Mouse (Mus musculus) kidney, postnatal 36 days (tissue): Measurements from ENCODE around the gene Enox1.
"Not testable (repeated sequence)": the region's sequence is repeated elsewhere in the genome, so short reads cannot be mapped to it uniquely, and the experiment has no call there.

Experiments
- DNase-seq, 2 experiments: peaks; one replicate each; pipeline ENCODE4 v3.0.0; 2021 to 2022; ENCODE audit warnings: mixed read lengths in 2 of 2

The Enox1 gene

DNA sequence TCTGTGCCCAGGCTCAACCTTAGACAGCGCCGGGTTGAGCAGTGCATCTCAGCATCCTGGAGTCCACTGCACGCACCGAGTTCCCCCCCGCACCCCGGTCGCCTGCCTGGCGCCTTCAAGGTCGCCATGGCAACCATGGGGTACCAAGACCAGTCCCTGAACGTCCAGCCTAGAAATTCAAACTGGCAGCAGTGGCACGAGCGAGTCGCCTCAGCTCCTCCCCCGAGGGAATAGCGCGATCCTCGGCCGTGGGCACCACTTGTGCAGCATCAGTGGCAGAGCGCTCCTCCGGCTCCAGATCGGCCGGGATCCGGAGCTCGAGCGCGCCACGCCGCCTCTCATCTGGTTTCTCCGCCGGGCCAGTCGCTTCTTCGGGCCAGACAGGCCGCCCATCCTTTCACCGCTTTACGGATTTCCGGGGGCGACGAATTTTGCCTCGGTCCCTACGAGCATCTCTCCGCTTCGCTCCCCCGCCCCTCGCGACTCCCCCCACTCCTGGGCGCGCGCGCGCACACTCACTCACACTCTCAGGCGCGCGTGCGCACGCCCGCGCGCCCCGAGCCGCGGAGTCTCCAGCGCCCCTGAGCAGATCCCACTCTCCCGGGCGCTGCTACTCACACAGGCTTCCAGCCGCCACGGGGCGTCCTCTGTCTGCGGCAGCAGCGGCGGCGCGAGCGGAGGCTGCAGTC is at the start of gene Enox1:
Gene Enox1 (plus strand): TSS at position 542 of the 689 bp plus-strand sequence.
- DNase-seq, result peak; percentile 21 to 54

- DNase-seq, result not testable (repeated sequence)
Observed at GRCm38 (mm10) chr14:77110622-77111021, 45.9 kb upstream of the Enox1 start.

DNA sequence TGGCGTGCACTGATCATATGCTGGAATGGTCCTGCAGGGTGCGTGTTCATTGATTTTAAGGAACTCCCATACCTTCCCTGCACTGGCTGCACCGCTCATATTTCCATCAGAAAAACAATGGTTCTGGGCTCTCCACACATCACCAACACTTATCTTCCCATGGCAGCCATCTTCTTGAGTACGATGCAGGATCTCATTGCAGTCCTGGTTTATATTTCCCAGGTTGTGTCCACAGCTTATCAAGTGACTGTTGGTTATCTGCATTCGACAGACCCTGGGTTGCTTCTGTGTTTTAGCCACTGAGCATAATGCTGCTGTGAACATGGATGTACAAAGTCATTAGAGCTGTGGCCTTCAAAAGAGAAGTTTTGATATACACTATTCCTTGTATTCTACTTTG is 26.0 kb upstream of the Enox1 start:
- no peak for DNase-seq

DNA sequence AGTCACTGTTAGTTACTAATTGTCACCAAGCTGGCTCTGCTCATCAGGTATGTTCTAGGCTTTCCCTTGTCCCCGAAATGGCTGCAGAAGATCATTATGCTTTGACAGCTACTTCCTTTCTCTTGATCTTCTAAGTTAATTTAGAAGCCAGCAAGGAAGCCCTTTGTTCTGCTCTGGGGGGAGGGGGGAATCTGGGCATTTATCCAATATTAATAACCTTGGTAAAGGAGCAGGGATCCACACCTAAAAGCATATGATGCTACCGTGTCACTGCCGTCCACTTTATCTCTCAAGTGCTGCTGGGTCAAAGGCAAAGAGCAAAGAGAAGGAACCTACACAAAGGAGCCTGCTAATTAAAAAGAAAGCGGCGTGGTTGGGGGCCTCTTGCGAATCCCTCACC is 19.6 kb upstream of the Enox1 start:
- DNase-seq, result no peak

DNA sequence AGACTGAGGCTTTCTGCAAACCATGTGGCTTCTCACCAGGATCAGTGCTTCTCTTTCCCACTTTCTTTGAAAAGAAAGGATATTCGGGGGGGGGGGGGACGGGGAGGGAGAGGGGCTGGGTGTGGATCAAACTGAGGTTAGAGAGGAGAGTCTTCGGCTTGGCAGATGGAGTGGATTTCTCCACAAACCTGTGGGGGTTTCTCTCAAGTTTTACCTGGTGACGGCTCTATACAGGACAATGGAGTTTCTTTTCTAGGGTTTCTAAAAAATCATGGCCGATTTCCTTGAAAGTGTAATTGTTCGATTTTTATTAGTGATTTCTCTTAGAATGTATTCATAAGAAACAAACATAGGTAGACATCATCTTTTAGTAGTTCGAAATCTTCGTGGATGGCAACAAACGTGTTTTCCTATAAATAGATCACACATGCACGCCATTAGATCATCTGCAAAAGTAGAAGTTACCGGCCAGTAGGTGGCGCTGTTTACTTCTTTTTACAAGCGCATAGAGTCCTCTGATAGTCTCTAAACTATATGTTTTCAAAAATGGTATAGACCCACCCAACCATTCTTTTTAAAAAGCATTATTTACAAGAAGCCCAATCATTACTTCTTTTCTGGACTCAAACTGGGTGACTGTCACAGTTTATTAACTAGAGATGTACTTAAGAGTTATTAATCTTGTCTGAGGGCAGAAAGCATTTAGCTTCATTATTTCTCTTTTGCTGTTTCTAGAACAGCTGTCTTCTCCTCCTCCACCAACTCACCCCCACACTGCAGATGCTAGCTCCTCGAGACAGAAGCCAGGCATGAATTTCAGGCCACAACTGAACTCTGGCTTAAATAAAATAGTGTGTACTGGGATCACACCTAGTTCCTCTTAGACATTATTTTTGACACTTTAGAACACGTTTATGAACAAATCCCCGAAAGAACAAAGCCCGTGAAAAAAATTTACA is 15.0 kb upstream of the Enox1 start:
- DNase-seq, result peak; percentile 74 to 90

DNA sequence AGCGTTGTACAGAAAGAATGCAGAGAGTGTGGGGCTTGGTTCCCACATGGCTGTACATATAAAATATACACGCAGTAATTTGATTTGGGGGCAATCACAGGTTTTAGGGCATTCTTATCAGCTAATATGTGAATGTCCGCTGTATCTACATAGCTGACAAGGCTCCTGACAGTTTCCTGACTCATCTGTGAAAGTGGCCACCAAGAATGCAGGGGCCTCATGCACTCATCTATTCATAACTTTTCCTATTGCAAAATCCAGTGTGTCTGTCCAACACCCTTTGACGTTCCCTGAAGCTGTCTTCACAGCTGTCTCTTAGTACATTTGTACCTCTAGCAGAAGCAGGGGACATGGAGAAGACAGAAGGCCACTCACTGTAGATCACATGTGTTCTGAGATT is 11.5 kb upstream of the Enox1 start:
- no peak for DNase-seq

- DNase-seq, result no peak
Observed at GRCm38 (mm10) chr14:77147635-77148034, 8.9 kb upstream of the Enox1 start.

DNA sequence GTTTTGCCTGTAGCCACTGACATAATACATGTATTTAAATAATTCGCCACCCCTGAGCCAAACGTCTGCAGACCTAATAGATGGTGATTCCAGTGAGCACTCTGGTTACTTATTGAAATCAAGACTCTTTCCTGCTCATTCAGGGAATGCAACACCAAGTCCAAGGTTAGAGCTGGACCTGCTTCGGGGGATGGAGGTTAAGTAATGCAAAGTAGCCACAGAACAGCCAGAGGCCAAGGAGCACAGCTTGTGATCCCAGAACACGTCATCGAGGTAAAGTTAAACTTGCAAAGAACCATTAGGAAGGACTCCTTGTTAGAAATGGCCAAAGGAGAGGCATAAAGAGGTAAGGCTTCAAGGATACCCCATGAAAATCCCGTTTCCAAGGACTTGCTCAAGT is 6.0 kb upstream of the Enox1 start:
- DNase-seq, result peak; percentile 19 to 66

DNA sequence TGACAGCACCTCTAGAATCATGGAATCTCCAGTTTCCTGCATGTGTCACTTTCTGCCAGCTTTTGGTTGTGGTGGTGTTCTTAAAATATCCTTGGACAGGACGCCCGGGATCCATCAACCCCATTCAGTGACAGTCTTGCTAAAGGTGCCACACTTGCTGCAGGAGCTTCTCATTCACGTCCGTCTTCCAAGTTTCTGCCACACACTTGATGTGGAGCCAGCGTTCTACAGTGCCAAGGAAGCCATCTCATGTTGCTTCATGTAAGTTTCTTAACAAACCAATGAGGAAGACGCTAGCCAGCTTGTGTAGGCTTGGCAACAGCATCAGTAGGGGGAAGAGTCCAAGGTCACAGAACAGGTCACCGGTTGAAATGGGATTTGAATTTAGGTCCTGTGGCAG is 5.1 kb upstream of the Enox1 start:
- no peak for DNase-seq

DNA sequence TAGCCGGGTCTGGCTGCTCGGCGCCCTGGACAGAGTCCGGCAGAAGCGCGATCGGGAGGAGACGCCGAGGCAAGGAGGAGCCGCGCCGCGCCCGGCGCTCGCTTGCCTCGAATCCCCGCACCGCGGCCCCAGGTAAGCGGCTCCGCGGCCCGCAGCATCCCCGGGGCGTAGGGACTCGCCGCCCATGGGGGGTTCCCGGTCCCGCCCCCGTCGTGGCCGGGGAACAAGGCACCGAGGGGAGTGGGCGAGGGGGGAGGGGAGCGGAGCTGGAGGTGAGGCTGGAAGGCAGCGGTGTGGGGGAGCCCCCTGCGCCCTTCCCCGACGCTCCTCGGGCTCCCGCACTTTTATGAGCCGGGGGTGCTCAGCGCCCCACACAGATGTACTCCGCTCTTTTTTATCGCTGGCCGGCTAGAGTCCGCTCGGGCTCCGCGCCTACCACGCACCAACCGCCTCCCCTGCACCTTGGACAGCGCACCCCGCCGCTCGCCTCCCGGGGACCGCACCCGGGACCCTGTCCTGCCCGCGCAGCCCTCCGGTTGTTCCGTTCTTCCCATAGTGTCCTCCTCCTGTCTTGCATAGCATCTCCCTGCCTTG is 445 bp downstream of the Enox1 start:
- peak in 1 of 2 experiments; percentile 29 for DNase-seq

GRCm38 (mm10) chr14:77157505-77157911 is 945 bp downstream of the Enox1 start:
- peak; percentile 52 to 54 for DNase-seq

- DNase-seq, result no peak
Observed at GRCm38 (mm10) chr14:77159397-77159796, 2.8 kb downstream of the Enox1 start.

GRCm38 (mm10) chr14:77162496-77162895 is 5.9 kb downstream of the Enox1 start:
- no peak for DNase-seq

DNA sequence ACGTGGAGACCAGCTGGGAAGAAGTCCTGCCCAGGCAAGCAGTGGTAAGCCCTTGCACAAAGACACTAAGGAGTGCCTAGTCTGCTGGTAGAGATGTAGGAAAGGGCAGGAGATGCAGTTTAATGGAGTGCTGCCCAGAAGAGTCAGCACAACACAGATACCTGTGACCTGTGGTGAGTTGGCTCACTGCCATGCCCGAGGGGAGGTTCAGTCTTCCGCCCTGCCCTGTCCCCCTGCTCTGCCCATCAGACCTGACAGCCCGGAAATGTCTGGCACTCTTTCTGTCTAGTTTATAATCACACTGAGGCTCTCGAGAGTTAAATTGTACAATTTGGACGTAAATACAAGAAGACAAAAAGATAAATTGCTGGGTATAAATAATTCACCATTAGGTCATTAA is 7.8 kb downstream of the Enox1 start:
- DNase-seq, result no peak

GRCm38 (mm10) chr14:77168161-77168560 is 11.6 kb downstream of the Enox1 start:
- DNase-seq, result no peak

DNA sequence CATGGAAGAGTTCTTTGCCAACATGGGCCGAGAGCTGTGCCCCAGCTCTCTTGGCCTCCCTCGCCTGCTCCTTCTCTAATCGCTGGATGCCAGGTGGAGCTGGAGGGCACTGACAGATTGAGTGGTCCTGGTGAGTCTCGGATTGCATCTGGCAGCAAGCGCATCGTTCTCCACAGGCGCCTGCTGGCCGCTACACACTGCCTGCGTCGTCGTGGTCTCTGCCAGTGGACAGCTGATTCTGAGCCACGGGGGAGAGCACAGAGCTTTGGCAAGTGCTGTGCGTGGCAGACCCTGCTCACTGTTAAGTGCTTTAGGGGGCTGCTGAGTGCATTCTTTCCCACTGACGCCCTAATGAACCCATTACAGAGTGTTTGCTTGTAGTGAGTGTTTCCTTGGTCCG is 17.9 kb downstream of the Enox1 start:
- no peak for DNase-seq

- no peak for DNase-seq
Observed at GRCm38 (mm10) chr14:77174931-77175330, 18.4 kb downstream of the Enox1 start.

DNA sequence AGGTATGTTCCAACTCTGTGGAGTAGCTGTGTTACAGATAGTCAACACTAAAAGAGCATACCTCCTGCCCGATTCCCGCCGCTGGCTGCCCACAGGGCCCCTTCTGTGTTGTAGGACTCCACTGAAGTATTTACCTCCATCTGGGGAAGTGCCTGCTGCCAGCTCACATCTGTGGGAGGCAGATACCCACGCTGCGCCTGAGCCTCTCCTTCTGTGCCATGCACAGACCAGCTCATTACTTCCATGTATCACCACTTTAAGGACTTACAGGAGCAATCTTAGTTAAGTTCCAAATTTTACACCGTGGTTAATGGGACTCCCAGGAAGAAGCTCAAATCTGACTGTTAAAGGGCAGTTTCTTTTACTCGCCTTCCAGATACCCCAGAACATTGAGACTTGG is 23.7 kb downstream of the Enox1 start:
- no peak for DNase-seq

GRCm38 (mm10) chr14:77180753-77181374 is 24.3 kb downstream of the Enox1 start:
- DNase-seq, result peak in 1 of 2 experiments; percentile 2

DNA sequence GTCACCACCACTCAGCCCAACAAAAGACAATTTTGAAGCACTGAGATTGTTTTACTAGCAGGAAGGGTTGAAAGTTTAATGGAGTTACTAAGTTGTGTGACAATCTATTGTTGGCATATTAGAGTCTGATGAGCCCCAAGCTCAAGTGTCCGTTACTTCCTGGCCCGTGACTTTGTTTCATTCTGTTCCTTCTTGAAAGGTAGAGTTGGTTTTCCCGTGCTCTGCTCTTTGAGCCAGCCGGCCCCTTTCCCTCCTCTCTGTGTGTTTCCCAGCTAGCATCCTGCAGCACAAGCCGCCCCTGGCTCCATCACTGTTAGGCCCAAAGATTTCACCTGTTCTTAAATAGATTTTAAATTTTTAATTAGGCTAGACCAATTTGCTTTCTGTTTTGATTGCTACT is 26.9 kb downstream of the Enox1 start:
- DNase-seq, result no peak

- no peak for DNase-seq
Observed at GRCm38 (mm10) chr14:77190158-77190557, 33.6 kb downstream of the Enox1 start.

DNA sequence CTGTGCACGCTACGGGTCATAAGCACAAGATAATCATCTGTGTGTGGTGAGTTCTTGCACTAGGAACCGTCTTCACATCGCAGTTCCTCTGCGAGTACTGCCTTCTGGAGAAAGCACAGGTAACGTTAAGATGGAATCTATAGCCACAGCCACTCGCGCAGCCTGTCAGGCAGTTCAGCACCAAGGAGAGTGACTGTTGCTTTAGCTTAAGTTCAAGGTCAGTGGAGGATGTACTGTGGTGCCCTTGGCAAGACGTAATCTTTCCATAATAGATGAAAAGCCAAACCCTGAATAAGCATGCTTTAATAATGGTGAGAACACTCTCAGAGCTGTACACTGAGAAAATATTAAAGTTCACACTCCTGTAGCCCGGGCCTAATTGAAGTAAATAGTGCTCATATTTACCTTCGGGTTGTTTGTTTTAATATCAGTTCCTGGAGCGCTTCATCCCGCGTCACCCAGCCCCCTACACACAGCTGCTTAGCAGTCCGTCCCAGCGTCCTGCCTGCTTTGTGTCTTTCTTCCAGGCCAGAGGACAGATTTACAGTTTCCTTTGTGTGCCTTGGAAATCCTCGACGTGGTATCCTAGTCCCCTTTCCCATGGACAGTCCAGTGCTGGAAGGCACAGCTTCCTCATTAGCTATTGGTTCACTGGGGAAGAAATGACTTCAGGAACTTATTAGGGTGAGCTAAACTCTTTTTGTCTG is 38.9 kb downstream of the Enox1 start:
- DNase-seq, result peak; percentile 3 to 26
